Mouse (Mus musculus) liver, embryonic 14.5 days (tissue): ENCODE data around the gene Fgf7. TPM values are rescaled to one million over a fixed set of nuclear protein-coding genes. Genes with fewer than 3 reads are reported as not detected.

Source experiments
- ATAC-seq: fragments of 200-750 bp; cut with Nextera tagmentation; 2 replicates; pipeline ENCODE4 v1.8.0; 2017; ENCODE audit warnings: moderate number of reproducible peaks, mild to moderate bottlenecking, moderate library complexity; ENCODE audit not compliant: insufficient read depth
- DNase-seq, 3 experiments: peaks; one replicate each; pipeline ENCODE4 v3.0.0-alpha.2; 2012 to 2013; ENCODE audit warnings: low read depth in 3 of 3, low spot score in 3 of 3
- H3K27ac ChIP-seq: fragments of 300-500 bp; sonication (generic); 2 replicates; pipeline ENCODE4 v1.5.1; 2014; ENCODE audit warnings: moderate library complexity, mild to moderate bottlenecking, control low read depth, inconsistent platforms
- H3K27me3 ChIP-seq: fragments of 300-500 bp; sonication (generic); 2 replicates; pipeline ENCODE4 v1.6.1; 2014; ENCODE audit warnings: mild to moderate bottlenecking, low read length, moderate library complexity; ENCODE audit not compliant: control insufficient read depth, insufficient read depth
- H3K36me3 ChIP-seq: fragments of 300-500 bp; sonication (generic); replicated peaks from 2 replicates; pipeline ENCODE4 v1.6.1; 2014; ENCODE audit warnings: low read depth; ENCODE audit not compliant: control insufficient read depth, insufficient read depth
- H3K4me1 ChIP-seq, 2 experiments: fragments of 200-500 bp in 1 of 2; fragments of 300-500 bp in 1 of 2; sonication (generic) in 1 of 2; replicated peaks; 2 replicates each; pipeline ENCODE4 v1.6.1; 2012 to 2014; ENCODE audit warnings: antibody characterized with exemption in 1 of 2, inconsistent platforms in 1 of 2, low read length in 1 of 2; ENCODE audit not compliant: control insufficient read depth in 2 of 2, insufficient read depth in 2 of 2
- H3K4me2 ChIP-seq: fragments of 300-500 bp; sonication (generic); 2 replicates; pipeline ENCODE4 v1.6.1; 2014; ENCODE audit warnings: low read depth, mild to moderate bottlenecking, control low read depth, moderate library complexity
- H3K4me3 ChIP-seq, 2 experiments: fragments of 200-500 bp in 1 of 2; fragments of 300-500 bp in 1 of 2; sonication (generic) in 1 of 2; 2 replicates each; pipeline ENCODE4 v1.5.1; 2012 to 2014; ENCODE audit warnings: low read depth in 2 of 2, low read length in 2 of 2, mild to moderate bottlenecking in 2 of 2, control low read depth in 1 of 2, inconsistent platforms in 1 of 2, moderate library complexity in 1 of 2; ENCODE audit not compliant: insufficient read depth in 1 of 2
- H3K9ac ChIP-seq: fragments of 300-500 bp; sonication (generic); replicated peaks from 2 replicates; pipeline ENCODE4 v1.6.1; 2014; ENCODE audit warnings: mild to moderate bottlenecking, control low read depth, moderate library complexity
- H3K9me3 ChIP-seq: fragments of 300-500 bp; sonication (generic); 2 replicates; pipeline ENCODE4 v1.6.1; 2016; ENCODE audit warnings: low read length, mixed read lengths; ENCODE audit not compliant: control insufficient read depth
- CTCF ChIP-seq: IDR thresholded peaks from 2 replicates; pipeline ENCODE4 v1.5.1; 2016; ENCODE audit warnings: antibody characterized with exemption, low read depth, control low read depth
- EP300 ChIP-seq: IDR thresholded peaks from 2 replicates; pipeline ENCODE4 v1.6.1; 2016; ENCODE audit warnings: antibody characterized with exemption, low read depth
- WGBS: fragments of 180-500 bp; shearing (Covaris S2); extraction: QIAGEN DNeasy Blood & Tissue Kit; methylation state at CpG from one replicate; pipeline ENCODE4 v1.1.7; 2014; ENCODE audit not compliant: insufficient replicate concordance; 5-methylcytosine and 5-hydroxymethylcytosine counted together
- polyA plus RNA-seq, 2 experiments: library from polyadenylated mRNA; depleted of rRNA in 1 of 2; stranded (reverse) in 1 of 2; unstranded in 1 of 2; fragments of >200 nt; fragmentation: Nextera tagmentation in 1 of 2; extraction: Ambion mirVana in 1 of 2; gene quantifications; 2 replicates each; pipeline versions ENCODE4 v1.2.1 to v1.2.3; 2012 to 2014

Fgf7 gene
- polyA plus RNA-seq, 2 experiments, result 0.03 TPM; not detected in 1

- H3K9ac ChIP-seq, result no peak overlapping the region
- no peak overlapping the region for H3K27ac ChIP-seq
- H3K4me1 ChIP-seq, result no peaks in the 10 kb centered on the region
- H3K9me3 ChIP-seq, result no peaks in the 10 kb centered on the region
- TF ChIP-seq CTCF (no peak), EP300 (no peak)
- ATAC-seq, result no peak
- no peak overlapping the region for H3K4me3 ChIP-seq
- H3K27me3 ChIP-seq, result no peaks in the 10 kb centered on the region
- H3K36me3 ChIP-seq, result no peaks in the 10 kb centered on the region
- no peak overlapping the region for H3K4me2 ChIP-seq
- WGBS, result 59% methylated on average over 3 of the region's 3 CpGs
- DNase-seq, result no peak
Measured at GRCm38 (mm10) chr2:126015763-126016473, 18.5 kb upstream of the Fgf7 start.

GRCm38 (mm10) chr2:126031186-126031900 is 3.1 kb upstream of the Fgf7 start:
- Histone ChIP-seq H3K36me3 (no peaks in the 10 kb centered on the region), H3K4me2 (no peak overlapping the region), H3K27me3 (no peaks in the 10 kb centered on the region), H3K27ac (no peak overlapping the region), H3K9me3 (no peaks in the 10 kb centered on the region), H3K4me3 (no peak overlapping the region), H3K9ac (no peak overlapping the region), H3K4me1 (no peaks in the 10 kb centered on the region)
- 42% methylated on average over 8 of the region's 8 CpGs for WGBS
- no peak for ATAC-seq
- no peak for DNase-seq
- TF ChIP-seq CTCF, result no peak

- ATAC-seq (no peak), DNase-seq (no peak)
- Histone ChIP-seq H3K4me2 (no peak overlapping the region), H3K27ac (no peak overlapping the region), H3K4me1 (no peaks in the 10 kb centered on the region), H3K36me3 (no peaks in the 10 kb centered on the region), H3K4me3 (no peak overlapping the region), H3K9ac (no peak overlapping the region), H3K9me3 (no peaks in the 10 kb centered on the region), H3K27me3 (no peaks in the 10 kb centered on the region)
- 62% methylated on average over 8 of the region's 8 CpGs for WGBS
- TF ChIP-seq CTCF (peak; percentile 45; the same call in 1 of the 2 replicates), EP300 (no peak)
Measured at GRCm38 (mm10) chr2:126033114-126033972, 1.1 kb upstream of the Fgf7 start.

GRCm38 (mm10) chr2:126035013-126035770 is 734 bp downstream of the Fgf7 start:
- TF ChIP-seq EP300 (no peak), CTCF (no peak)
- Histone ChIP-seq H3K27ac (no peak overlapping the region), H3K27me3 (no peaks in the 10 kb centered on the region), H3K4me1 (no peaks in the 10 kb centered on the region), H3K9me3 (no peaks in the 10 kb centered on the region), H3K4me2 (no peak overlapping the region), H3K9ac (no peak overlapping the region), H3K4me3 (no peak overlapping the region), H3K36me3 (no peaks in the 10 kb centered on the region)
- 57% methylated on average over 15 of the region's 15 CpGs for WGBS
- DNase-seq (no peak), ATAC-seq (no peak)
